Mouse (Mus musculus) urinary bladder, postnatal 25 days (tissue): ENCODE data around the gene Tmem140.

Experiments
- DNase-seq: peaks from one replicate; pipeline ENCODE4 v3.0.0; 2022; ENCODE audit warnings: low spot score

Tmem140 gene

DNA sequence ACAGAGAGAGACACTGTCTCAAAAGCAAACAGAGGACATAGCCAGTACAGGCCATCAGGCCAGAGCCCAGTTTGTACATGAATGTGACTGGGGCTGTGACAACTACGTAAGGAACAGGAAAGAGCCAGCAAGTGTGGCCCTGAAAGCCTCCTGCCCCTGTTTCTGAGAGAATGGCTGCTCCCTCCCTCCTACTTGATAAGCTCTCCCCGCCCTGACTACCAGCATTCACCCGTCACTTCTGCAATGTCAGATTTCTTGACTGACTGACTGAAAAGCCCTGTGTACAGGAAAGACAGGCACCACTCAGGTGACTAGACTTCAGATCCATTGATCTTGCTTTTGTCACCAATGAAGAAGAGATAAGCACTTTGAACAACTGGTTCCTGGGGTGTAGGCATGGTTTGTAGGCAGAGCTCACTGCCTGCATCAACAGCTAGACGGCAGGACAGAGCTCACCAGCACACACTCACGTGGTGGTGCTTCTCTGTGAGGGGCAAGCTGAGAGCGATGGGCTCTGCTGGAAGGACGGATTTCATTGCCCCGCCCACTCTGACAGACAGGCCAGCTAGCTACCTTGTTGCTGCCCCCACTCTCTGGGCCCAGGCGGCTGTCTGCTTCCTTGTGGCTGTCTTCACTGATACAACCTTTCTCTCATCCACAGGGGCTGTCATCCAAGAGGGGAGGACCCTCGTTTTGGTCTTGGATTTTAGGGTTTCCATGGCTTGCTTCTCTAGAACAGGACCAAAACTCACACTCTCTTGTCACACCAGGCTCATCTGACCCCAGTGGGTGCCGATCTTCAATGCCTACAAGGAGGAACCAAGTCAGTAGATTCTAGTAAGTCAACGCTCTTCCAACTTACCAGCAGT, 13.3 kb downstream of the Tmem140 start:
- DNase-seq, result no peak

- DNase-seq, result no peak
These were observed 13.8 kb downstream of the Tmem140 start for GRCm38 (mm10) chr6:34876835-34877156.

DNA sequence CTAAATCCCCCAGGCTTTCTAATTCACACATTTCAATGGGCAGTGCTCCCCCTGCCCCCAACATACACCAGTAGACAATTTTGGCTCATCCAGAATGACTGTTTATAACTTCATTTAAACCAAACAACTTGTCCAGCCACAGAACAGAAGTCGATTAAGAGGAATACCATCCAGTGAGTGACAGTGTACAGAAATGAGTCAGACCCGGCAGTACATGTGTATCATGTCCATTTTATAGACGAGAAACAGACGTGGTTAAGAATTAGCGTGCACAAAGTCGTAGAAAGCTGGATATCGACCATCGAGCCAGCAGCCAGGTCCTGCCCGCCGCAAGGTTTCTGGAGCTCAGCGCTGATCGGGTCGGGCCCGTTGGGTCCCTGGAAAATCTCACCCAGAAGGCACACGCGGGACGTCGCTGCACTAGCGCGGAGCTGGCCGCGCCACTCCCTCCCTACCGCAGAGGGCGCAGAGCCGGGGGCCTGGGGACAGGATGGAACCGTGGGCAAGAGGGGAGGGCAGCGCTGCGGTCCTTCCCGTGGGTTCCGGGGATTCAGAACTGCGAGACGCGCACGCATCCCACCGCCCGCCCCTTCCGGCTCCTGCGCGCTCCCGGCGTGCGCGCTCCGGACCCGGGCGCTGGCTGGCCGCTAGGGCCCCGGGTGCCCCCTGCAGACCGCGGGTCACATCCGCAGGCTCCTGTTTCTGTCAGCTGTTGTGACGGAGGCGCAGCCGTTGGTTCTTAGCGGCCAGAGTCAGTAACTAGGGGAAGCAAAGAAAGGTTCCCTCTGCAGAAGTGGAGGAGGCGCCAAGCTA, 14.8 kb downstream of the Tmem140 start, which contains the start of gene Cyren:
Gene Cyren, minus strand, starts transcription at position 552 of the 813 bp plus-strand sequence.
- peak; percentile 91 for DNase-seq

DNA sequence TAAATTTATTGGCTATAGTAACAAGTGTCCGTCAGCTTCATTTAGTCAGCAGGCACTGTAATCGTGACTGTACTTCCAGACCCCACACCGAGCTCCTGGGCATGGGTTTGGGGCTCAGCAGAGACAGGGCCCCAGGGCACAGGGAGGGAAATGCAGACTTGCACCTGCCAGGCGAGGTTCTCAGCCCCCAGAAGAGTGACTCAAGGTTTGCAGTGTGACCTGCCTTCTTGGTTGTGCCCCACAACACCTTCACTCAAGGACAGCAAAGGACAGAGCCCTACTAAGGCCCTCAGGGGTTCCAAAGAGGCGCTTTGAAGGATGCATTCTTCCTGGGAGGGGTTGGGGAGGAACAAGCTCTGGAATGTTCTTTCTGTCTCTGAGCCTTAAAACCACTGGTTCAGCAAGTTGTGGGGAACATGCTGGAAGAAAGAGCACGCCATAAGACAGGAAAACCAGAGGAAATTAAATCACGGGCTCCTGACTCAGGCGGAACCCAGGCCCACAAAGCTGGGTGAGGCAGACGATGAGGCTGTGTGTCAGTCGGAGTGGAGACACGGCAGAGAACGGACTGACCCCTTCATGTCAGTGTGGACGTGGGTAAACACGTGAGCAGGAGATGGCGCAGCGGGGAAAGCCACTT, 16.3 kb downstream of the Tmem140 start:
- no peak for DNase-seq

DNA sequence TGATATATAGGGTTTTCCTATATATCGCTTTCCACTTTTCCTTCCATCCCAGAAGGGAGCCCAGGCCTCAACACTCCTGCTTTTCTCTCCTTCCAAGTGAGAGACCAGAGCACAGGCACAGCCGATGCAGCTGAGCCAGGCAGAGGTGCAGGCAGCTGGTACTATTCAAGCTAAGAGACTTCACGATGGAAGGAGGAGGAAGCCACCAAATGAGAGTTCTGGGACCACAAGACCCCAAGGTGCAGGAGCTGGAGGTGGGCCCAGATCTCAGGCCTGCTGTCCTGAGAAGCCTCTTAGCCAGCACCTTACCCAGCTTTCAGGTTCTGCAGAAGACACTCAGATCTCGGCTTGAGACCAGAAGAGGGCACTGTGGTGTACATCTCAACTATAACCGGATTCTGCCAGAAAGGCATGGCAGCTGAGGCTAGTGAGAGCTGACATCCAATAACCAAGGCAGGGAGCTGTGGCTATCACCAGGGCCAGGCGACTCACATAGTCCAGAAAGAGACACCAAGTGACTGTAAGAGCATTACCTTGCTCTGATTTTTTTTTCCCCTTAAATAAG, 17.0 kb downstream of the Tmem140 start:
- no peak for DNase-seq

- no peak for DNase-seq
These were observed 21.8 kb downstream of the Tmem140 start for GRCm38 (mm10) chr6:34884724-34885123.

DNA sequence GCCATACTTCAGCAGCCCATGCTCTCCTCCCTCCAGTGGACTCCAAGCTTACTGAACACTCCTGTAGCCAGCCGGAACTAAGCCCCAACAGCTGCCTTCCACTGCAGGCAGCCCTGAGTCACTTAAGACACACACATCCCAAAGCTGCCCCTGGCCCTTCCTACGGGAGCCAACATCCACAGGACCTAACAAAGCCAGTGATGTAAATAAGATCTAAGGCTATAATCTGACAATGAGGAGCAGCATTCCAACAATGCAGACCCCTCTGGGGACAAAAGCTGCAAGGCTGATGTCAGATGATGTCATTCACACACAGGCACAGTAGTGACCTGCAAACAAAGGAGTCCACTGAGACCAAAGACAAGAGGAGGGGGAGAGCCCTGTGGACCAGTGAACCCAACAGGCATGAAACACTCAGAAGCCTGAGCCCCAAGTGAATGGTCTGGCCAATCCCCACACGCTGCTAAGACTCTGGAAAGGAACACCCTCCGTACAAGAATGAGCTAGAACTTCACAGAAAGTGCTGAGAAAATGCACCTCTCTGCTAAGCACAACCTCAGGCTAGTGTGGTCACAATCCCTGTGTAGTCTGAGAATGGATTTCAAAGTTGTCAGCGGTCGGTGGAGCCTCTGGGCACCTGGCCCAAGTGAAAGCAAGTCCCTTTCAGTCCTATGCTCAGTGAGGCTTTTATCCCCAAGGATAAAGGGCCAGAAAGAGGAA, 24.3 kb downstream of the Tmem140 start:
- no peak for DNase-seq

GRCm38 (mm10) chr6:34889185-34889584, 26.2 kb downstream of the Tmem140 start:
- DNase-seq, result no peak

DNA sequence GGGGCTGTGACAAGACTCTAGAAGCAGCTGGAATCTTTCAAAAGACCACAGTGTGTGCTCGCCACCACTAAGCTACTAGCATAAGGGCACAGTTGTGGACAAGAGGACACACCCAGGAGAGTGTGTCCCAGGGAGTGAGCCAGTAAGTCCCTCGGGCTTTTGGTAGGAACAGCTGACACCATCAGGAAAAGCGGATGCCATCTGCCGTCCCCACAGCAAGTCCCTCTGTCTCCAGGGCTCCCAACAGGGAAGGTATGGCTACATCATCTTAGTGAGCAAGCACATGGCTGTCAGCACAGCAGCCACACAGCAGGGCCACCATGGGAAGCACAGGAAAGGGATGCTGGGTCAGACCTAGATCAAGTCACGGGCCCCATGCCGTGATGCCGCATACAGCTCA, 32.6 kb downstream of the Tmem140 start:
- DNase-seq, result no peak

- no peak for DNase-seq
These were observed 33.3 kb downstream of the Tmem140 start for GRCm38 (mm10) chr6:34896168-34896780.

DNA sequence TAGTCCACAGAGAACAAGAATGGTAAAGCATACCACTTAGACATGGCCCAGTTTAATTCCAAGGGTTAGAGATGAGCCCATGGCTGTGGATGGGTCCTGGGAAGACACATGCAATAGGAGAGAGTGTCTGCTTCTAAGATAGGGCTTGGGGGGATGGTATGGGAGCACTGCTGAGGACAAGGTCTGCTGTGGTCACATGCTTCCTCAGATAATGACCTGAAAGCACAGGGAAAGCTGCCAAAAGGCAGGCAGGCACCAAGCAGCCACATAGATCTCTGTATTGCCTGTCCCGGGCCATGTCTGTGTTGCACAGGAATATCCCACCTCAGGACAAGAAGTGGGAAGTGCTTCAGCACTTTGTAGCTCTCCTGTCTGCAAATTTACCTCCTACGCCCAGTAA, 36.2 kb downstream of the Tmem140 start:
- no peak for DNase-seq

- DNase-seq, result no peak
These were observed 38.0 kb downstream of the Tmem140 start for GRCm38 (mm10) chr6:34900990-34901389.

- no peak for DNase-seq
These were observed 39.0 kb downstream of the Tmem140 start for GRCm38 (mm10) chr6:34901911-34902444.

- DNase-seq, result no peak
These were observed 39.6 kb downstream of the Tmem140 start for GRCm38 (mm10) chr6:34902578-34902977.

- DNase-seq, result no peak
These were observed 40.5 kb downstream of the Tmem140 start for GRCm38 (mm10) chr6:34903441-34903840.

- DNase-seq, result no peak
These were observed 40.9 kb downstream of the Tmem140 start for GRCm38 (mm10) chr6:34903851-34904250.

DNA sequence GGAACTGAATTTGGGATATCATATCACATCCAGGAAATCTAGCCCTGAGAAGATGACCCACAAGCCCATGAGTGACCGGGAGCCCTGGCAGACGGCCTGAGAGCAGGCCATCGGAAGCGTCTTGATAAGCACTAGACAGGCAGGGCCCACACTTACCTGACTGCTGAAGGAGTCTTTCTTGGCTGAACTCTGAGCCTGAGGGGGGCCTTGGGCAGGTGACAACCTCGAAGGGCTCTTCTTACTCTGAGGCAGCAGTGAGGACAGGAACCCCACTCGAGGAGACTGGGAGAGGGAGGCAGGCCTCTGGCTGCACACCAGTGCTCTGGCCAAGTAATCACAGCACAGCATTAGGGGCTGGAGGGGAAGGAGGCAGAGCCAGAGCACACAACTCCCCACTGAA, 41.4 kb downstream of the Tmem140 start:
- no peak for DNase-seq

DNA sequence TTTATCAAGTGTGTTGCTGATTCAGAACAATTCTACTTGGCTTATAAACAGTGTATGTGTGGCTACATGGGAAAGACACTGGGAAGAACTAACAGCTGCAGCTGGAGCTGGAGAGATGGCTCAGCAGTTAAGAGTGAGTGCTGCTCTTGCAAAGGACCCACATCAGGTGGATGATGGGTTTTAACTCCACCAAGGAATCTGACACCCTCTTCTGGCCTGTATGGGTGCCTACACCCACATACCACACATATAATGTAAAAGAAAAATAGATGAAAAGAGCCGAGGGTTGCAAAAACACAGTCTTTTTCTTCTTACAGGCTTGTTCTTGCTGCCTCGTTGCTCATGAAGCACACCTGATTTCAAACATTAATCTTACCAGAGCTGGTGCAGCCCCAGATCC, 43.2 kb downstream of the Tmem140 start:
- DNase-seq, result no peak

DNA sequence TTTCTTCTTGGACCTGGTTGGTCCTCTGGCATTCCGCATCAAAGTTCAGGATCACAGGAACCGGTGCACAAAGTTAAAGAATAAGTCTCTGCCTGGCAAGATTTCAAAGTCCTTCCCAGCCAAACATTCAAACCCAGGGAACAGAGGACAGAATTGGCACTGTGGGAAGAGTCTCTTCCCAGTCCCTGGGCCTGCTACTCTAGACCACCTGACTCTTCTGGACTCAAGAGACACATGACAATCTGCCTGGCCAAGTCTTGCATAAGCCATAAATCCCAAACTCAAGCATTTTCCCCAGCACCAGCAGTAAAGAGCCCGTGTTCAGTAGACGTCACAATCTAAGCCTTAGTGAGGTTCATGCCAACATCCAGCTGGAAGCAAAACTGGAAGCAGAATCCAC, 43.7 kb downstream of the Tmem140 start:
- DNase-seq, result no peak

DNA sequence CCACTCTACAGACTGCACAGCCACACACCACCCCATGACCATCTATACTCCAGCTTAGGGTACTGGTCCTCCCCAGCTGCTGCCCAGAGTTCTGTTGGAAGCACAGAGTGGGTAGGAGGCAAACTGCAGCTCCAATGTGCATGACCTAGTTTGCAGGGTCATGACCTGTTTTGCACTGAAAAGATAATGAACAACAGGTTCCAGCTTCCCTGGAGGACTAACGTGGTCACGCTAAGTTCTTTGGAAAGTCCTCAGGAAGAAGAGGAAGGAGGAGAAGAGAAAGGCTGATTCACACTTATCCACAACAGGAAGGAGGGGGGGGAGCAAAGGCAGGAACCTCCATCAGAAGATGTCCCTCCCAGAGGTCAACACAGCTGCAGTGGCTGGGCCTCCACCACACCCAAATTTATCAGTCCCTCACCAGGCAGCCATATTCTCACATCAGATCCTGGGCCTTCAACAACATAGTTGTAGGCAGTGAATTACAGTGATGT, 44.2 kb downstream of the Tmem140 start:
- no peak for DNase-seq
